Mouse (Mus musculus): ENCODE results near the gene Nt5dc3. TPM values are rescaled to one million over a fixed set of nuclear protein-coding genes. Genes with fewer than 3 reads are reported as not detected.

The Nt5dc3 gene
- total and polyA plus RNA-seq, 3 experiments, result 4.6 to 15.9 (median 6.5) TPM

- Histone ChIP-seq H3K4me1 (ENCODE audit: control insufficient read depth in 1 of 2, insufficient read depth in 2 of 2) (0 out of 4 replicates have a peak, but pooled peaks cover 0 to 2% of the 10 kb centered on the region in 2 experiments), H3K79me2 (replicated peaks; ENCODE audit: control insufficient read depth, extremely low read depth, insufficient read depth, poor library complexity, severe bottlenecking) (no peaks in the 10 kb centered on the region), H3K27me3 (replicated peaks) (no peaks in the 10 kb centered on the region), H3K4me3 (replicated peaks in 1 of 3; ENCODE audit: low read depth in 2 of 3, low read length in 2 of 3, poor library complexity in 1 of 3) (no peak overlapping the region), H3K9ac (ENCODE audit: insufficient read depth, low read depth) (no peak overlapping the region), H3K9me3 (replicated peaks; ENCODE audit: low read length) (no peaks in the 10 kb centered on the region), H3K36me3 (replicated peaks in 1 of 2; ENCODE audit: control insufficient read depth in 1 of 2, insufficient read depth in 1 of 2, low read length in 1 of 2) (no peaks in the 10 kb centered on the region), H3K27ac (ENCODE audit: insufficient read depth, low read depth) (no peak overlapping the region), H3K4me2 (ENCODE audit: insufficient read depth, low read depth, poor library complexity, severe bottlenecking) (no peak overlapping the region)
- dilution Hi-C loops (cut with MboI; ENCODE audit: extremely low pct_ligation_motif_present, extremely low pct_unique_long_range_greater_than_20kb, low sequenced_read_pairs), result no loop called here
- no peak for TF ChIP-seq CHD1 (IDR thresholded peaks at IDR 0.05; ENCODE audit: low read depth, low read length)
- no peak for TF ChIP-seq BHLHE40 (IDR thresholded peaks at IDR 0.05; ENCODE audit: low read depth, low read length)
- TF ChIP-seq CHD2 (IDR thresholded peaks at IDR 0.05; ENCODE audit: low read length), result no peak
- no peak for TF ChIP-seq MXI1 (IDR thresholded peaks at IDR 0.05; ENCODE audit: low read depth, low read length)
- no peak for TF ChIP-seq HCFC1 (IDR thresholded peaks at IDR 0.05; ENCODE audit: low read depth, low read length)
- no peak for TF ChIP-seq NELFE (IDR thresholded peaks at IDR 0.05; ENCODE audit: low read depth, low read length)
- TF ChIP-seq MAX (IDR thresholded peaks at IDR 0.05; ENCODE audit: low read length), result no peak
- TF ChIP-seq GABPA (IDR thresholded peaks at IDR 0.05; ENCODE audit: insufficient replicate concordance, low read depth, low read length), result no peak
- TF ChIP-seq RCOR1 (conservative IDR thresholded peaks at IDR 0.05; ENCODE audit: low read depth, low read length), result no peak
- TF ChIP-seq SMC3 (IDR thresholded peaks at IDR 0.05; ENCODE audit: low read depth, low read length), result no peak
- no peak for TF ChIP-seq MEF2A (IDR thresholded peaks at IDR 0.05; ENCODE audit: borderline replicate concordance, low read depth, low read length)
- no peak for TF ChIP-seq MAFK (IDR thresholded peaks at IDR 0.05; ENCODE audit: insufficient replicate concordance, low read length)
- TF ChIP-seq ZKSCAN1 (IDR thresholded peaks at IDR 0.05; ENCODE audit: borderline replicate concordance, low read depth, low read length), result no peak
- in situ Hi-C loops (cut with MboI; ENCODE audit: low pct_ligation_motif_present, low pct_unique_long_range_greater_than_20kb, low sequenced_read_pairs), result no loop called here
- no peak for DNase-seq (ENCODE audit: extremely low read depth)
Observed at GRCm38 (mm10) chr10:86881448-86881847, 102.6 kb downstream of the Nt5dc3 start.

DNA sequence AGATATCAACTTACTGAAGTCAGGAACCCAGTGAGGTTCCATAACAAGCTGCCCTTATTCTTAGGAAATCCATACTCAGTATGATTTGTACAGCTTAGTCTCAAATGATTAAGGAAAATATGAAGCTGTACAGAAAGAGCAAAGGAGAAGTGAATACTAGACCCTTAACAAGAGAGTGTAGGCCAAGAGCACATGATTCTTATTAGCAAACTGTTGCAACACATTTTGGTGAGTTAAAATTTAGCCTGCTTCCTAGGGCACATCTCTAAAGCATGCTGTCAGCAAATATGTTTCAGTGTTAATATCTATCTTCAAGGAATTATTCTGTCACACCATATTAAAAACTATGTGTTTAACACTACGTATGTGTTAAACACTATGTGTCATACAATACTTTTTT, 107.6 kb downstream of the Nt5dc3 start:
- Histone ChIP-seq H3K9ac (ENCODE audit: insufficient read depth, low read depth) (no peak overlapping the region), H3K4me2 (ENCODE audit: insufficient read depth, low read depth, poor library complexity, severe bottlenecking) (no peak overlapping the region), H3K9me3 (replicated peaks; ENCODE audit: low read length) (no peaks in the 10 kb centered on the region), H3K79me2 (replicated peaks; ENCODE audit: control insufficient read depth, extremely low read depth, insufficient read depth, poor library complexity, severe bottlenecking) (no peaks in the 10 kb centered on the region), H3K27ac (ENCODE audit: insufficient read depth, low read depth) (no peak overlapping the region), H3K4me1 (ENCODE audit: control insufficient read depth in 1 of 2, insufficient read depth in 2 of 2) (peaks cover 2 to 7% of the 10 kb centered on the region in 2 experiments; a peak in 2 of 4 replicates), H3K36me3 (replicated peaks in 1 of 2; ENCODE audit: control insufficient read depth in 1 of 2, insufficient read depth in 1 of 2, low read length in 1 of 2) (no peaks in the 10 kb centered on the region), H3K4me3 (replicated peaks in 1 of 3; ENCODE audit: low read depth in 2 of 3, low read length in 2 of 3, poor library complexity in 1 of 3) (no peak overlapping the region), H3K27me3 (replicated peaks) (no peaks in the 10 kb centered on the region)
- DNase-seq (ENCODE audit: extremely low read depth), result no peak
- dilution Hi-C loops (cut with MboI; ENCODE audit: extremely low pct_ligation_motif_present, extremely low pct_unique_long_range_greater_than_20kb, low sequenced_read_pairs), result no loop called here
- TF ChIP-seq ZC3H11A (IDR thresholded peaks at IDR 0.05; ENCODE audit: low read depth, low read length) (no peak), MXI1 (IDR thresholded peaks at IDR 0.05; ENCODE audit: low read depth, low read length) (no peak), GABPA (IDR thresholded peaks at IDR 0.05; ENCODE audit: insufficient replicate concordance, low read depth, low read length) (no peak), CTCF (conservative IDR thresholded peaks at IDR 0.05 in 1 of 2, IDR thresholded peaks at IDR 0.05 in 1 of 2; ENCODE audit: low read depth in 2 of 2, low read length in 2 of 2) (no peak), CHD1 (IDR thresholded peaks at IDR 0.05; ENCODE audit: low read depth, low read length) (no peak), TBP (conservative IDR thresholded peaks at IDR 0.05; ENCODE audit: low read depth, low read length) (no peak), USF2 (conservative IDR thresholded peaks at IDR 0.05; ENCODE audit: low read depth, low read length) (no peak), UBTF (IDR thresholded peaks at IDR 0.05; ENCODE audit: low read depth, low read length) (no peak), ZNF384 (IDR thresholded peaks at IDR 0.05; ENCODE audit: low read depth, low read length) (no peak)
- in situ Hi-C loops (cut with MboI; ENCODE audit: low pct_ligation_motif_present, low pct_unique_long_range_greater_than_20kb, low sequenced_read_pairs), result no loop called here

Other genes starting within 250 kb of the Nt5dc3 start
- 635 and 991 TPM in 2 replicates for gene Hsp90b1, start 73.5 kb upstream of the Nt5dc3 start, total RNA-seq (2012; rRNA removed)
- 799 and 863 TPM in 2 replicates for gene Hsp90b1, start 73.5 kb upstream of the Nt5dc3 start, total RNA-seq (2014; rRNA removed)
- 1,137 and 1,160 TPM in 2 replicates for gene Hsp90b1, start 73.5 kb upstream of the Nt5dc3 start, polyA plus RNA-seq (2012; ENCODE audit: insufficient read length, low read depth)
- gene Ttc41, start 73.2 kb upstream of the Nt5dc3 start, total RNA-seq (2012; rRNA removed), result 4.0 and 4.4 TPM in 2 replicates
- 3.6 and 4.2 TPM in 2 replicates for gene Ttc41, start 73.2 kb upstream of the Nt5dc3 start, total RNA-seq (2014; rRNA removed)
- 3.3 and 3.6 TPM in 2 replicates for gene Ttc41, start 73.2 kb upstream of the Nt5dc3 start, polyA plus RNA-seq (2012; ENCODE audit: insufficient read length, low read depth)
- gene Gm49358, start 15.0 kb upstream of the Nt5dc3 start, total RNA-seq (2012; rRNA removed), result 1.2 and 2.0 TPM in 2 replicates
- gene Gm49358, start 15.0 kb upstream of the Nt5dc3 start, total RNA-seq (2014; rRNA removed), result not detected in 2 replicates
- 3.8 TPM in 1 of 2 replicates, not detected in the other for gene Gm49358, start 15.0 kb upstream of the Nt5dc3 start, polyA plus RNA-seq (2012; ENCODE audit: insufficient read length, low read depth)
- not detected in 2 replicates for gene Stab2, start 229.0 kb downstream of the Nt5dc3 start, total RNA-seq (2012; rRNA removed)
- not detected in 2 replicates for gene Stab2, start 229.0 kb downstream of the Nt5dc3 start, total RNA-seq (2014; rRNA removed)
- gene Stab2, start 229.0 kb downstream of the Nt5dc3 start, polyA plus RNA-seq (2012; ENCODE audit: insufficient read length, low read depth), result 0.09 and 0.12 TPM in 2 replicates